8 mouse cellular contexts compared by ENCODE assay signal in the genomic region with DNA sequence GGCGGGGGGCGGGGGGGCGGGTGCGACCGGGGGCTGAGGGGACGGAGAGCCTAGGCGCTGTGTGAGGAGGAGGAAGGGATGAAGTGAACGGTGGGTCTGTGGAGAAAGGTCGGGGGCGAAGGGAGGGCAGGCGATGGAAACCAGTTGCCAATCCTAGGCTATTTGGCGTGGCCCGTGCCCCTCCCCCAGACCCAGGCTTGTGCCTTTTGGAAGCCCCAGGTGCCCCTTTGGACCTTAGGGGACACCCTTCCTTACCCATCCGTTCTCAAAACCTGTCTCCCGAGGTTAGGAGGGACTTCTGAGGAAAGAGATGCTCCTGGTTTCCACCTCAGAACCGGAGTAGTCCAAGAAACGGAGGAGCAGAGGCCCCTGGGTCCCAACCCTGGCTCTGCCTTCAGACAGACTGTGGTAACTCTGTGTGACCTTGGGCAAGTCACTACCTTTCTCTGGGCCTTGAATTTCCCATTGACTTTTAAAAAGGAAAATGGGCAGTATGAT. TPM values are rescaled to one million over a fixed set of nuclear protein-coding genes. Genes with fewer than 3 reads are reported as not detected.
DNase-seq lines count a peak whose midpoint lies in the region; ATAC-seq and TF ChIP-seq lines count a peak whose summit lies in the region.

Gene Fam186b (minus strand): TSS at position 405 of the 498 bp plus-strand sequence.

- no peak within 1 kb of the TSS for H3K27ac ChIP-seq in spleen, adult 2 months (ENCODE audit: insufficient read depth, low read length)
- peak within 1 kb of the TSS; percentile 93 for H3K27ac ChIP-seq in forebrain, embryonic 12.5 days
- H3K27ac ChIP-seq in intestine, embryonic 16.5 days (ENCODE audit: low read length): peak within 1 kb of the TSS; percentile 84
- H3K27ac ChIP-seq in lung, embryonic 14.5 days (ENCODE audit: low read depth): peak within 1 kb of the TSS; percentile 92

- no peak for TF ChIP-seq POLR2A in spleen, adult 2 months (IDR thresholded peaks at IDR 0.05; ENCODE audit: low read depth, low read length)
- TF ChIP-seq POLR2A in brain, embryonic 14.5 days (IDR thresholded peaks at IDR 0.05; ENCODE audit: borderline replicate concordance, extremely low read depth, insufficient read depth, insufficient read length, poor library complexity, severe bottlenecking): no peak

- DNase-seq in spleen, adult 2 months (ENCODE audit: low read depth in 1 of 2, low spot score in 2 of 2): no peak
- DNase-seq in spleen, postnatal 4 days (ENCODE audit: low spot score in 2 of 2): no peak
- peak; percentile 41 for DNase-seq in brain, embryonic 14.5 days (ENCODE audit: low read depth)
- peak; percentile 42 for DNase-seq in lung, embryonic 14.5 days
- peak; percentile 36 for DNase-seq in splenic B cell, adult 2 months (ENCODE audit: low read depth, low spot score)

- peak; percentile 62 for ATAC-seq in forebrain, embryonic 12.5 days (ENCODE audit: low FRiP score)
- ATAC-seq in intestine, embryonic 16.5 days: peak; percentile 3
- ATAC-seq in lung, embryonic 14.5 days (ENCODE audit: insufficient read depth): peak; percentile 53
- ATAC-seq in erythroid progenitor cell, adult 5-6 weeks (replicated peaks; ENCODE audit: low FRiP score, poor library complexity, severe bottlenecking): no peak

- H3K9ac ChIP-seq in forebrain, embryonic 12.5 days: peak within 1 kb of the TSS; percentile 80
- H3K9ac ChIP-seq in intestine, embryonic 16.5 days (ENCODE audit: low read depth, low read length): peak within 1 kb of the TSS; percentile 76
- peak within 1 kb of the TSS; percentile 67 for H3K9ac ChIP-seq in lung, embryonic 14.5 days

- H3K4me3 ChIP-seq in spleen, adult 2 months (ENCODE audit: extremely low read depth, insufficient read depth, insufficient read length): peak within 1 kb of the TSS; percentile 73
- peak within 1 kb of the TSS; percentile 66 for H3K4me3 ChIP-seq in forebrain, embryonic 12.5 days (replicated peaks)
- peak within 1 kb of the TSS; percentile 73 for H3K4me3 ChIP-seq in intestine, embryonic 16.5 days (ENCODE audit: low read length)
- peak within 1 kb of the TSS; percentile 69 for H3K4me3 ChIP-seq in lung, embryonic 14.5 days (ENCODE audit: low read depth, low read length)

- H3K4me2 ChIP-seq in forebrain, embryonic 12.5 days: peak within 1 kb of the TSS; percentile 63
- H3K4me2 ChIP-seq in intestine, embryonic 16.5 days (ENCODE audit: low read depth, low read length): peak within 1 kb of the TSS; percentile 63
- H3K4me2 ChIP-seq in lung, embryonic 14.5 days: peak within 1 kb of the TSS; percentile 71

- no peaks in the 10 kb centered on the region; the same call in 1 of the 2 replicates for H3K4me1 ChIP-seq in spleen, adult 2 months (ENCODE audit: control insufficient read depth, insufficient read depth, insufficient read length)
- H3K4me1 ChIP-seq in forebrain, embryonic 12.5 days: peaks cover 19% of the 10 kb centered on the region
- 0 out of 2 replicates have a peak, but pooled peaks cover 2% of the 10 kb centered on the region for H3K4me1 ChIP-seq in intestine, embryonic 16.5 days (ENCODE audit: control insufficient read depth, insufficient read depth, low read length)
- no peaks in the 10 kb centered on the region for H3K4me1 ChIP-seq in lung, embryonic 14.5 days (ENCODE audit: insufficient read depth)

- TF ChIP-seq CTCF in spleen, adult 2 months (IDR thresholded peaks at IDR 0.05; ENCODE audit: extremely low read depth, insufficient read depth, insufficient read length, insufficient replicate concordance): no peak
- no peak for TF ChIP-seq CTCF in brain, embryonic 14.5 days (IDR thresholded peaks at IDR 0.05; ENCODE audit: borderline replicate concordance, extremely low read depth, insufficient read depth, insufficient read length)
- no peak for TF ChIP-seq CTCF in lung, embryonic 14.5 days (IDR thresholded peaks at IDR 0.05; ENCODE audit: low read depth)

- H3K27me3 ChIP-seq in spleen, adult 2 months (ENCODE audit: control insufficient read depth, insufficient read depth, low read length): 0 out of 2 replicates have a peak, but pooled peaks cover 2% of the 10 kb centered on the region
- H3K27me3 ChIP-seq in forebrain, embryonic 12.5 days: no peaks in the 10 kb centered on the region
- no peaks in the 10 kb centered on the region for H3K27me3 ChIP-seq in intestine, embryonic 16.5 days (replicated peaks; ENCODE audit: control insufficient read depth, insufficient read depth, low read length)
- no peaks in the 10 kb centered on the region for H3K27me3 ChIP-seq in lung, embryonic 14.5 days (ENCODE audit: insufficient read depth, low read length)
- H3K27me3 ChIP-seq in splenic B cell, adult 2 months (ENCODE audit: control insufficient read depth, insufficient read depth, low read length, poor library complexity, severe bottlenecking): no peaks in the 10 kb centered on the region

- no peaks in the 10 kb centered on the region for H3K9me3 ChIP-seq in forebrain, embryonic 12.5 days
- no peaks in the 10 kb centered on the region for H3K9me3 ChIP-seq in intestine, embryonic 16.5 days (ENCODE audit: control insufficient read depth, low read length)
- H3K9me3 ChIP-seq in lung, embryonic 14.5 days (ENCODE audit: low read depth, low read length): no peaks in the 10 kb centered on the region

- 13% methylated on average over 14 of the region's 17 CpGs for WGBS in spleen, adult 2 months
- under 1% methylated on average over 14 of the region's 17 CpGs for WGBS in forebrain, embryonic 12.5 days
- WGBS in intestine, embryonic 16.5 days: 2% methylated on average over 15 of the region's 17 CpGs
- 3% methylated on average over 15 of the region's 17 CpGs for WGBS in lung, embryonic 14.5 days

- no peaks in the 10 kb centered on the region for H3K36me3 ChIP-seq in spleen, adult 2 months (ENCODE audit: control insufficient read depth, insufficient read depth, low read length)
- H3K36me3 ChIP-seq in forebrain, embryonic 12.5 days (replicated peaks): 0 out of 2 replicates have a peak, but pooled peaks cover 8% of the 10 kb centered on the region
- H3K36me3 ChIP-seq in intestine, embryonic 16.5 days (ENCODE audit: control insufficient read depth, insufficient read depth, low read length): no peaks in the 10 kb centered on the region
- no peaks in the 10 kb centered on the region for H3K36me3 ChIP-seq in lung, embryonic 14.5 days (ENCODE audit: insufficient read depth)
- H3K36me3 ChIP-seq in splenic B cell, adult 2 months (ENCODE audit: control insufficient read depth, insufficient read depth, low read length, poor library complexity, severe bottlenecking): no peaks in the 10 kb centered on the region

RNA-seq across cellular contexts. Expression of gene Fam186b, which starts in this region (rescaled TPM):
- 0.02 and 0.05 TPM in 2 replicates for polyA plus RNA-seq in spleen, adult 2 months (2012; rRNA removed)
- polyA plus RNA-seq in brain, embryonic 14.5 days (2012; rRNA removed): 0.28 and 0.36 TPM in 2 replicates
- 0.18 and 0.19 TPM in 2 replicates for polyA plus RNA-seq in forebrain, embryonic 12.5 days (2016; fragmentation: Nextera tagmentation; extraction: Ambion mirVana)
- polyA plus RNA-seq in intestine, embryonic 16.5 days (2015; fragmentation: Nextera tagmentation; extraction: Ambion mirVana): 0.24 TPM in 1 of 2 replicates, not detected in the other
- polyA plus RNA-seq in lung, embryonic 14.5 days (2014; fragmentation: Nextera tagmentation; extraction: Ambion mirVana): 0.05 and 0.15 TPM in 2 replicates
- not detected in 2 replicates for total RNA-seq in erythroid progenitor cell, adult 5-6 weeks (2015; ENCODE audit: low replicate concordance)
- total RNA-seq in erythroid progenitor cell, adult 5-6 weeks (2017; ENCODE audit: low replicate concordance): not detected in 2 replicates

Comparison
In these comparisons a context has a peak if more than half of its experiments do, and no peak if none do; other contexts are left out.
1. Peak in DNase-seq in brain, embryonic 14.5 days; RNA of the gene not detected or under 1 TPM.
2. Peak in ATAC-seq, H3K4me3 ChIP-seq, H3K27ac ChIP-seq, H3K9ac ChIP-seq and H3K4me2 ChIP-seq in forebrain, embryonic 12.5 days; RNA of the gene not detected or under 1 TPM.
3. Peak in ATAC-seq, H3K4me3 ChIP-seq, H3K27ac ChIP-seq, H3K9ac ChIP-seq and H3K4me2 ChIP-seq in intestine, embryonic 16.5 days; RNA of the gene not detected or under 1 TPM.
4. Peak in DNase-seq, ATAC-seq, H3K4me3 ChIP-seq, H3K27ac ChIP-seq, H3K9ac ChIP-seq and H3K4me2 ChIP-seq in lung, embryonic 14.5 days; RNA of the gene not detected or under 1 TPM.